Mouse (Mus musculus): ENCODE data around the gene Aes. TPM values are rescaled to one million over a fixed set of nuclear protein-coding genes. Genes with fewer than 3 reads are reported as not detected.

Gene Aes
- polyA plus RNA-seq, 1 experiment from 2014 or later = 473 TPM

DNA sequence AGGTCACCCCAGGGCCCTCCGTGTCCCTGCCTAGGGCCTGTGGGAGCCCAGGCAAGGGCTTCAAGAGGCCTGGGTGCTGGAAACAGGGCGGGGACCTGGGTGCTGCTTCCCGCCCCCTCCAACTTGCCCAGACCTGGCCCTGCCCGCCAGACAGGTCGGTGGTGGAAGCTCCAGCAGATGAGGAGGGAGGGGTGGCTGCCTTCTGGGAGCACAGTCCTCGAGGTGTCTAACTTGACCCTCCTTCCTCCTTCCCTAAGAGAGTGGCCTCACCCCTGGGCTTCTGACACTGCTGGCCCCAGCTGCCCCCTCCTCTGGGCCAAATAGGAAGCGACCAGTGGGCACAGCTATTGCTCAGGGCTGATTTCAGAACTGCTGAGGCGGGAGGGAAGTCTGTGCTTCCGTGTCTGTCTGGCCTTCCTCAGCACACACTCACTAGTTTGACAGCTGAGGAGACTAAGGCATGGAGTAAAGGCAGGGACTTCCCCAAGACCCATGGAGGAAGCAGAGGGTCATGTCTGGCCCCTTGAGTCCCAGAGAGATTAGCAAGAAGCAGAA lies 35.2 kb upstream of the Aes start, which contains the start of gene Gna15:
Gna15 (minus strand) TSS at position 175 of the 555 bp plus-strand sequence.
- 18% methylated on average over 9 of the region's 9 CpGs for WGBS
- peak; percentile 38; the same call in 1 of the 2 replicates for ATAC-seq
- Histone ChIP-seq H3K4me1 (ENCODE audit: control insufficient read depth, insufficient read depth, low read length) (peaks cover 11% of the 10 kb centered on the region), H3K4me3 (ENCODE audit: low read length) (peak within 1 kb of the TSS; percentile 19; the same call in 1 of the 2 replicates), H3K27me3 (replicated peaks; ENCODE audit: control insufficient read depth, insufficient read depth, low read length) (no peaks in the 10 kb centered on the region), H3K27ac (ENCODE audit: low read length) (peak within 1 kb of the TSS; percentile 54), H3K9ac (ENCODE audit: low read depth, low read length) (peak within 1 kb of the TSS; percentile 51; the same call in 1 of the 2 replicates), H3K36me3 (ENCODE audit: control insufficient read depth, insufficient read depth, low read length) (0 out of 2 replicates have a peak, but pooled peaks cover 5% of the 10 kb centered on the region), H3K9me3 (ENCODE audit: control insufficient read depth, low read length) (no peaks in the 10 kb centered on the region), H3K4me2 (ENCODE audit: low read depth, low read length) (peak within 1 kb of the TSS; percentile 6; the same call in 1 of the 2 replicates)

GRCm38 (mm10) chr10:81525017-81525694 lies 34.1 kb upstream of the Aes start:
- no peak overlapping the region for H3K9ac ChIP-seq (ENCODE audit: low read depth, low read length)
- no peak overlapping the region for H3K4me2 ChIP-seq (ENCODE audit: low read depth, low read length)
- no peak overlapping the region for H3K27ac ChIP-seq (ENCODE audit: low read length)
- peaks cover 13% of the 10 kb centered on the region for H3K36me3 ChIP-seq (ENCODE audit: control insufficient read depth, insufficient read depth, low read length)
- 51% methylated on average over 12 of the region's 13 CpGs for WGBS
- no peak for ATAC-seq
- H3K4me1 ChIP-seq (ENCODE audit: control insufficient read depth, insufficient read depth, low read length) = peaks cover 11% of the 10 kb centered on the region
- no peak overlapping the region for H3K4me3 ChIP-seq (ENCODE audit: low read length)
- H3K27me3 ChIP-seq (replicated peaks; ENCODE audit: control insufficient read depth, insufficient read depth, low read length) = no peaks in the 10 kb centered on the region
- H3K9me3 ChIP-seq (ENCODE audit: control insufficient read depth, low read length) = no peaks in the 10 kb centered on the region

DNA sequence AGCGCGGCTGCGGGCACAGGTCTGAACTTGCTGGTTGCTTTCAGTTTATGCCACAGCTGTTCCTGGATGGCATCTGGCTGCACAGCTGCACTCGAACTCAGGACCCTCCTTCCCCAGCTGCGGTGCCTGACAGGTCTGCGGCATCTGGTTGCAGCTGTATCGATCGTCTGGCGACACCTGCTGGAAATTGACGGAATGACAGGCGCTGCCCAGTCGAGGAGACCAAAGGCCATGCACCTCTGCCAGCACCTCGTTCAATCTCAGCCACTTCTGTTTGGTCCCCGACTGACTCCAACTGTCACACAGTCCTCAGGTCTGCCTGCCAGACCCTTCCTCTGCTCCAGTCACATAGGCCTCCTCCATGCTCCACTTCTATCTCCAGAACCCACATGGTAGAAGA lies 32.5 kb upstream of the Aes start:
- H3K4me1 ChIP-seq (ENCODE audit: control insufficient read depth, insufficient read depth, low read length) = peaks cover 11% of the 10 kb centered on the region
- no peak overlapping the region for H3K4me2 ChIP-seq (ENCODE audit: low read depth, low read length)
- H3K9ac ChIP-seq (ENCODE audit: low read depth, low read length) = no peak overlapping the region
- H3K27me3 ChIP-seq (replicated peaks; ENCODE audit: control insufficient read depth, insufficient read depth, low read length) = no peaks in the 10 kb centered on the region
- H3K9me3 ChIP-seq (ENCODE audit: control insufficient read depth, low read length) = no peaks in the 10 kb centered on the region
- ATAC-seq = peak; percentile 10; the same call in 1 of the 2 replicates
- peaks cover 20% of the 10 kb centered on the region for H3K36me3 ChIP-seq (ENCODE audit: control insufficient read depth, insufficient read depth, low read length)
- WGBS = 11% methylated on average over 14 of the region's 14 CpGs
- no peak overlapping the region for H3K27ac ChIP-seq (ENCODE audit: low read length)
- H3K4me3 ChIP-seq (ENCODE audit: low read length) = no peak overlapping the region

DNA sequence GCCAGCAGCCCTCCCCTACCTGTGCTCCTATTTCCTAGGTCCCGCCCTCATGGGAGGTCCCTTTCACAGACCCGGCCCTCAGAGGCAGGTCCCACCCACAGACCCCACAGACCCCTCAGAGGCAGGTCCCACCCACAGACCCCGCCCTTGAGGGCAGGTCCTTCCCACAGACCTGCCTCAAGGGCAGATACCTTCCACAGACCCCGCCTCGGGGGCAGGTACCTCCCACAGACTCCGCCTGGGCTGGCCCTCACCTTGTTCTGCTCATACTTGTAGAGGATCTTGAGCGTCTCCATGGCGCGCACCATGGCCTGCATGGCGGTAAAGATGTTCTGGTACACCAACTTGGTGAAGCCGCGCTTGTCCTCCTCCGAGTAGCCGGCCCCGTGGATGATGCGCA lies 24.5 kb upstream of the Aes start:
- Histone ChIP-seq H3K27me3 (replicated peaks; ENCODE audit: control insufficient read depth, insufficient read depth, low read length) (no peaks in the 10 kb centered on the region), H3K4me1 (ENCODE audit: control insufficient read depth, insufficient read depth, low read length) (peaks cover 13% of the 10 kb centered on the region), H3K4me3 (ENCODE audit: low read length) (no peak overlapping the region), H3K9me3 (ENCODE audit: control insufficient read depth, low read length) (no peaks in the 10 kb centered on the region), H3K27ac (ENCODE audit: low read length) (no peak overlapping the region), H3K4me2 (ENCODE audit: low read depth, low read length) (no peak overlapping the region), H3K9ac (ENCODE audit: low read depth, low read length) (no peak overlapping the region), H3K36me3 (ENCODE audit: control insufficient read depth, insufficient read depth, low read length) (peaks cover 20% of the 10 kb centered on the region)
- 51% methylated on average over 16 of the region's 16 CpGs for WGBS
- ATAC-seq = peak; percentile 37

GRCm38 (mm10) chr10:81536734-81537133 lies 22.6 kb upstream of the Aes start:
- Histone ChIP-seq H3K4me2 (ENCODE audit: low read depth, low read length) (no peak overlapping the region), H3K4me1 (ENCODE audit: control insufficient read depth, insufficient read depth, low read length) (peaks cover 28% of the 10 kb centered on the region), H3K9me3 (ENCODE audit: control insufficient read depth, low read length) (no peaks in the 10 kb centered on the region), H3K4me3 (ENCODE audit: low read length) (no peak overlapping the region), H3K9ac (ENCODE audit: low read depth, low read length) (no peak overlapping the region), H3K27me3 (replicated peaks; ENCODE audit: control insufficient read depth, insufficient read depth, low read length) (no peaks in the 10 kb centered on the region), H3K27ac (ENCODE audit: low read length) (no peak overlapping the region), H3K36me3 (ENCODE audit: control insufficient read depth, insufficient read depth, low read length) (peaks cover 18% of the 10 kb centered on the region; the same call in 1 of the 2 replicates)
- 78% methylated on average over 6 of the region's 6 CpGs for WGBS
- ATAC-seq = no peak

- Histone ChIP-seq H3K4me1 (ENCODE audit: control insufficient read depth, insufficient read depth, low read length) (peaks cover 34% of the 10 kb centered on the region), H3K27ac (ENCODE audit: low read length) (no peak overlapping the region), H3K9ac (ENCODE audit: low read depth, low read length) (no peak overlapping the region), H3K36me3 (ENCODE audit: control insufficient read depth, insufficient read depth, low read length) (peaks cover 17% of the 10 kb centered on the region; the same call in 1 of the 2 replicates), H3K9me3 (ENCODE audit: control insufficient read depth, low read length) (no peaks in the 10 kb centered on the region), H3K27me3 (replicated peaks; ENCODE audit: control insufficient read depth, insufficient read depth, low read length) (no peaks in the 10 kb centered on the region), H3K4me2 (ENCODE audit: low read depth, low read length) (no peak overlapping the region), H3K4me3 (ENCODE audit: low read length) (no peak overlapping the region)
- WGBS = 82% methylated on average over 2 of the region's 2 CpGs
- no peak for ATAC-seq
Measured at GRCm38 (mm10) chr10:81537429-81537828, 21.9 kb upstream of the Aes start.

- Histone ChIP-seq H3K27me3 (replicated peaks; ENCODE audit: control insufficient read depth, insufficient read depth, low read length) (no peaks in the 10 kb centered on the region), H3K9ac (ENCODE audit: low read depth, low read length) (peak overlapping the region; percentile 8; the same call in 1 of the 2 replicates), H3K9me3 (ENCODE audit: control insufficient read depth, low read length) (no peaks in the 10 kb centered on the region), H3K4me2 (ENCODE audit: low read depth, low read length) (no peak overlapping the region), H3K27ac (ENCODE audit: low read length) (peak overlapping the region; percentile 63), H3K4me3 (ENCODE audit: low read length) (no peak overlapping the region), H3K4me1 (ENCODE audit: control insufficient read depth, insufficient read depth, low read length) (peaks cover 43% of the 10 kb centered on the region), H3K36me3 (ENCODE audit: control insufficient read depth, insufficient read depth, low read length) (peaks cover 12% of the 10 kb centered on the region; the same call in 1 of the 2 replicates)
- WGBS = 64% methylated on average over 3 of the region's 3 CpGs
- ATAC-seq = no peak
Measured at GRCm38 (mm10) chr10:81538321-81539048, 20.8 kb upstream of the Aes start.

DNA sequence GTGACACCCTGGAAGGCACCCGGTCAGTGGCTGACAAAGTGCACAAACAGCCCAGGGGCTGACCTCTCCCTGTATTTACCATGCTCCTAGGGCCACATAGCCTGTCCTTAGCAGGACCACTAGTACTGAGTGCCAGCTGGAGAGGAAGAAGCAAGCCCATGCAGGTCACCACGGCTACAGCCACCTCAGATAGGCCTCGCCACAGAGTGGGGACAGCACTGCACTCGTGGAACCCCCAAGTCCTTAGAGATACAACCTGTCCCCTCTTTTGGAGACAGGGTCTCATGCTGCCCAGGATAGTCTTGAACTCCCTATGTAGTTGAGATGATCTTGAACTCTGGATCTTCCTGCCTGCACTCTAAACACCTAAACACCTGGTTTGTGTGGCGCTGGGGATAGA lies 17.9 kb upstream of the Aes start:
- peaks cover 12% of the 10 kb centered on the region; the same call in 1 of the 2 replicates for H3K36me3 ChIP-seq (ENCODE audit: control insufficient read depth, insufficient read depth, low read length)
- 74% methylated on average over 5 of the region's 5 CpGs for whole genome bisulfite sequencing
- peak overlapping the region; percentile 99 for H3K9ac ChIP-seq (ENCODE audit: low read depth, low read length)
- no peaks in the 10 kb centered on the region for H3K27me3 ChIP-seq (replicated peaks; ENCODE audit: control insufficient read depth, insufficient read depth, low read length)
- H3K9me3 ChIP-seq (ENCODE audit: control insufficient read depth, low read length) = no peaks in the 10 kb centered on the region
- H3K4me2 ChIP-seq (ENCODE audit: low read depth, low read length) = peak overlapping the region; percentile 59
- ATAC-seq = no peak
- H3K4me1 ChIP-seq (ENCODE audit: control insufficient read depth, insufficient read depth, low read length) = peaks cover 40% of the 10 kb centered on the region
- peak overlapping the region; percentile 99 for H3K4me3 ChIP-seq (ENCODE audit: low read length)
- peak overlapping the region; percentile 88 for H3K27ac ChIP-seq (ENCODE audit: low read length)

GRCm38 (mm10) chr10:81541803-81542202 lies 17.5 kb upstream of the Aes start:
- Histone ChIP-seq H3K27me3 (replicated peaks; ENCODE audit: control insufficient read depth, insufficient read depth, low read length) (no peaks in the 10 kb centered on the region), H3K9ac (ENCODE audit: low read depth, low read length) (peak overlapping the region; percentile 99), H3K4me1 (ENCODE audit: control insufficient read depth, insufficient read depth, low read length) (peaks cover 40% of the 10 kb centered on the region), H3K4me2 (ENCODE audit: low read depth, low read length) (peak overlapping the region; percentile 59), H3K4me3 (ENCODE audit: low read length) (peak overlapping the region; percentile 99), H3K27ac (ENCODE audit: low read length) (peak overlapping the region; percentile 88), H3K36me3 (ENCODE audit: control insufficient read depth, insufficient read depth, low read length) (peaks cover 12% of the 10 kb centered on the region; the same call in 1 of the 2 replicates), H3K9me3 (ENCODE audit: control insufficient read depth, low read length) (no peaks in the 10 kb centered on the region)
- no peak for ATAC-seq
- 51% methylated on average over 10 of the region's 10 CpGs for WGBS

All from intestine, embryonic 16.5 days (tissue).